Mouse (Mus musculus): ENCODE data around the gene Nav3. TPM values are rescaled to one million over a fixed set of nuclear protein-coding genes. Genes with fewer than 3 reads are reported as not detected.

Nav3 gene
- polyA plus RNA-seq, 1 experiment = 0.30 TPM

DNA sequence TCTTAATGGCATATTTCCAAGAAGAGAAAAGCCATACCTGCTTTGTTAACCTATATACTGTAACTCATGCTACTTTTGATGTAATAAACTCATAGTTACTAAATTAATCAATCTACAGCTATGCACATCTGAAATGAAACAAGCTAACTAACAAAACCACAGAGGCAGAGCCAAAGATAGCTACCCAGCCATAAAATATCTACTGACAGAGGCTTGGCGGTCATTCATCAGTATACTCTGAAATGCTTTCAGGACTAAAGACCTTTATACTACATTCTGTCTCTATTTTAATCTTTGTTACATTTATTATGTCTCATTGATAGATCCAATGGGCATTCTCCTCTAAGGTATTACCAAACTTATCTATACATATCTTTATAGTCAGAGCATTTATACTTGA lies 185.4 kb downstream of the Nav3 start:
- 78% methylated on average over 1 of the region's 1 CpGs for WGBS

DNA sequence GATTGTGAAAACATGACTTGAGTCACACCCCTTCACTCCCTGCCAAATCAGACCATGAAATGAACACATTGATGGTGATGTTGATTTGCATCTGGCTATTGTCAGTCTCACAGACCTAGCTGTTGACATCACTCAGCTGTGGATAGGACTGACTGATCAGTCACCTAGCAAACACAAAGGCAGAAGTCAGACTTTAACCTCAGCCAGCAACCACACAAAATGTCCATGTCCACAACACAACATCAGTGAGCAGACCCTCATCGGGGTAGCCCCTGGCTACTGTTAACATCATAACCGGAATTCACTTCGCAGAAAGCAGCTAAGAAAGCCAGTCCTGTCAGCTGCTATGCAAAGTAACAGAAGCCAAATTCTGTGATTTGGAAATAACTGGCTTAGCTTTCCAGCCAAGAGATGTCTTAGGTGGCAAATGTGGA lies 213.9 kb downstream of the Nav3 start:
- WGBS = 86% methylated on average over 3 of the region's 3 CpGs
- Histone ChIP-seq H3K4me3 (ENCODE audit: low read depth, low read length) (no peak overlapping the region), H3K36me3 (ENCODE audit: control insufficient read depth, insufficient read depth, low read length) (no peaks in the 10 kb centered on the region), H3K4me1 (ENCODE audit: control insufficient read depth, insufficient read depth, insufficient read length, low read length) (no peaks in the 10 kb centered on the region), H3K27me3 (ENCODE audit: control insufficient read depth, insufficient read depth, low read length) (no peaks in the 10 kb centered on the region), H3K27ac (ENCODE audit: insufficient read depth, low read depth, low read length) (no peak overlapping the region)
- no peak for TF ChIP-seq CTCF (IDR thresholded peaks at IDR 0.05; ENCODE audit: extremely low read depth, insufficient read length, insufficient replicate concordance, low read depth, low read length)
- TF ChIP-seq POLR2A (IDR thresholded peaks at IDR 0.05; ENCODE audit: low read depth, low read length) = no peak

More for the DNA sequence above, 185.4 kb downstream of the Nav3 start:
- TF ChIP-seq CTCF (IDR thresholded peaks at IDR 0.05; ENCODE audit: extremely low read depth, insufficient read length, insufficient replicate concordance, low read depth, low read length) = no peak
- TF ChIP-seq POLR2A (IDR thresholded peaks at IDR 0.05; ENCODE audit: low read depth, low read length) = no peak
- H3K4me3 ChIP-seq (ENCODE audit: low read depth, low read length) = no peak overlapping the region
- H3K4me1 ChIP-seq (ENCODE audit: control insufficient read depth, insufficient read depth, insufficient read length, low read length) = no peaks in the 10 kb centered on the region
- H3K27me3 ChIP-seq (ENCODE audit: control insufficient read depth, insufficient read depth, low read length) = no peaks in the 10 kb centered on the region
- no peak overlapping the region for H3K27ac ChIP-seq (ENCODE audit: insufficient read depth, low read depth, low read length)
- H3K36me3 ChIP-seq (ENCODE audit: control insufficient read depth, insufficient read depth, low read length) = no peaks in the 10 kb centered on the region

DNA sequence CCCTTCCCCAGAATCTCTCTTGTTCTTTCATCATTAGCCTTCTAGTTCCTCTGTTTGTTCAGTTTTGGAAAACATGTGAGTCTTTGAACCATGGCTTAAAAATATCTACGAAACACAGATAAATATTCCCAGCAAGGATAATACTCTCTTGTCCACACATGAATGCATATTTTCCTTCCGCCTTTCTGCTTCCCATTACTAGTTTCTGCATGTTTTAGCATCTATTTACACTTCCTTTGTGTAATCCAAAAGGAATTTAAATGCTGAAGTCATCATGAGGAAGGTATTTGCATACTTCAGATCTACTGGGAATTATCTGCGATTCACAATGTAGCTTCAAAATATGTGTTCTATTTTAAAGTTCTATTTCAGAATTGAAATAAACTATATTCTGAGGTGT lies 215.3 kb downstream of the Nav3 start:
- TF ChIP-seq CTCF (IDR thresholded peaks at IDR 0.05; ENCODE audit: extremely low read depth, insufficient read length, insufficient replicate concordance, low read depth, low read length) (no peak), POLR2A (IDR thresholded peaks at IDR 0.05; ENCODE audit: low read depth, low read length) (no peak)
- no peak overlapping the region for H3K27ac ChIP-seq (ENCODE audit: insufficient read depth, low read depth, low read length)

DNA sequence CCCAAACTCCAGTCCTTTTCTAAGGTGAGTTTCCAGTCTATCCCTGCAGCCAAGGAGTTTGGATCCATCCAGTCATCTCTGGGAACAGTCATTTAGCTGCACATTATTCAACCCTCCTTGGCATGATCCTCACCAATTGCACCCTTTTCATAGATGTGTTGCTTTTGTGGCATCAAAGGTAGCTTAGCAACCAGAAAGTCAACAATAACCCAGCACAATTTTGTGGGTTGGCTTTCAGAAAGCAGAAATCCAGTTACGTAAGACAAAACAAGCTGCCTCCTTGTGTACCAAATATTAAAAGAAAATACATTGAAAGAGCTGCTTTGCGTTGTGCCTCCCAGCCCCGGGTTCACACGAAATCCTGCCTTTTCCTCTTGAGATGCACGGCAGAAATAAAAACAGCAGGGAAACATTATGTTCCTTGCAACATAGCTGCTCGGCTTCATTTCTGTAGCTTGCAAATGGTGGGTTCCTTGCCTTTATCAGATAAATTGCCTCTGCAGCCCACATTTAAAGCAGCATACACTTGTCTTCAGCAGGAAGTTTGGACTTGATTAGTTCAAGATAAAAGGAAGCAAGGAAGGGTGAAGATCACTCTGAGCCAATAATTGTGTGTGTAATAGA lies 222.6 kb downstream of the Nav3 start:
- Histone ChIP-seq H3K4me1 (ENCODE audit: control insufficient read depth, insufficient read depth, insufficient read length, low read length) (no peaks in the 10 kb centered on the region), H3K27me3 (ENCODE audit: control insufficient read depth, insufficient read depth, low read length) (no peaks in the 10 kb centered on the region), H3K36me3 (ENCODE audit: control insufficient read depth, insufficient read depth, low read length) (no peaks in the 10 kb centered on the region), H3K4me3 (ENCODE audit: low read depth, low read length) (no peak overlapping the region), H3K27ac (ENCODE audit: insufficient read depth, low read depth, low read length) (no peak overlapping the region)
- TF ChIP-seq CTCF (IDR thresholded peaks at IDR 0.05; ENCODE audit: extremely low read depth, insufficient read length, insufficient replicate concordance, low read depth, low read length) (no peak), POLR2A (IDR thresholded peaks at IDR 0.05; ENCODE audit: low read depth, low read length) (no peak)
- WGBS = 78% methylated on average over 6 of the region's 6 CpGs

More for the DNA sequence above, 215.3 kb downstream of the Nav3 start:
- Histone ChIP-seq H3K27me3 (ENCODE audit: control insufficient read depth, insufficient read depth, low read length) (no peaks in the 10 kb centered on the region), H3K4me1 (ENCODE audit: control insufficient read depth, insufficient read depth, insufficient read length, low read length) (no peaks in the 10 kb centered on the region), H3K36me3 (ENCODE audit: control insufficient read depth, insufficient read depth, low read length) (no peaks in the 10 kb centered on the region), H3K4me3 (ENCODE audit: low read depth, low read length) (no peak overlapping the region)
- WGBS = 76% methylated on average over 3 of the region's 3 CpGs

DNA sequence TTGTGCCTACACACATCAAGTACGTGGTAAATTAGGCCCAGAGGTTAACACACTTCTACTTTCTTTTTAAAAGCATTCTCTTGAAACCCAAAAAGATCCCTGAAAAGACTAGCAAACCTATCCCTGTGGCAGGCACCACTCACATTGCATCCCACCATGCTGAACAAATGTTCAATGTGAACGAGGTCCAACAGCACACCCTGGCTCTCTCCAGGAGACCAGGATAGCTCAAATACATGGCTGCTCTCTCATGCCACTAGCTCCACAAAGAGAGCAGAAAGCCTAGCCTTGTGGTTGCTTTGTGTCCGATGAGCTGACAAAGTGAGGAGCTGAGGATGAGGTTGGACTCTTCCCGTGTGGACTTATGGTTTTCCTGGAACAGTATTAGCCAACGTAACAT lies 249.6 kb downstream of the Nav3 start:
- Histone ChIP-seq H3K36me3 (ENCODE audit: control insufficient read depth, insufficient read depth, low read length) (no peaks in the 10 kb centered on the region), H3K4me1 (ENCODE audit: control insufficient read depth, insufficient read depth, insufficient read length, low read length) (no peaks in the 10 kb centered on the region), H3K4me3 (ENCODE audit: low read depth, low read length) (no peak overlapping the region), H3K27ac (ENCODE audit: insufficient read depth, low read depth, low read length) (no peak overlapping the region), H3K27me3 (ENCODE audit: control insufficient read depth, insufficient read depth, low read length) (no peaks in the 10 kb centered on the region)
- WGBS = 80% methylated on average over 5 of the region's 5 CpGs
- no peak for TF ChIP-seq POLR2A (IDR thresholded peaks at IDR 0.05; ENCODE audit: low read depth, low read length)

DNA sequence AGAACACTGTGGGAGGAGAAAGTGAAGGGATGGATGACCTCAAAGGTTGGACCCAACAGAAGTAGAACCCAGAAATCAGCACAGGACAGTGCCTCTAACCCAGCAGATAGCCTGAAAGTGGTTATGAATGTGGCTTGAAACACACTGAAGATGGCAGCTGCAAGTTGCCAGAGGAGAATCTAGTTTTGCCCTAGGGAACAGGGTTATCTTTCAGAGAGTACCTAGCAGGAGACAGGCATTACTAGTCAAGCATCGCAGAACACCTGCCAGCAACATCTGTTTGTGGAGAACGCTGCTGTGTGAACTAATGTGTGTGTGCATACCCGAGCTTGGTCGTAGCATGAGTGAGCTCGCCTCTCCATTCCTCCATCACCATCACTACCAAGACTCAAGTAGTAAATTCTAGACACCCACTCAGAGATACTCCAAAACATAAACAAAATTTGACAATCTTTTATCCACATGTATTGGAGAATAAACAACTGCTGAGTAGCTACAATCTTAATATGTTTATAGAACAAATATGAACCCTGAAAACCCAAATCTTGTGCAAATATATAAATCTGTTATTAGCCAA lies 251.8 kb downstream of the Nav3 start:
- TF ChIP-seq POLR2A (IDR thresholded peaks at IDR 0.05; ENCODE audit: low read depth, low read length) (no peak), CTCF (IDR thresholded peaks at IDR 0.05; ENCODE audit: extremely low read depth, insufficient read length, insufficient replicate concordance, low read depth, low read length) (no peak)
- H3K27ac ChIP-seq (ENCODE audit: insufficient read depth, low read depth, low read length) = no peak overlapping the region
- WGBS = 48% methylated on average over 5 of the region's 5 CpGs
- H3K4me3 ChIP-seq (ENCODE audit: low read depth, low read length) = no peak overlapping the region
- H3K36me3 ChIP-seq (ENCODE audit: control insufficient read depth, insufficient read depth, low read length) = no peaks in the 10 kb centered on the region
- no peaks in the 10 kb centered on the region for H3K27me3 ChIP-seq (ENCODE audit: control insufficient read depth, insufficient read depth, low read length)
- no peaks in the 10 kb centered on the region for H3K4me1 ChIP-seq (ENCODE audit: control insufficient read depth, insufficient read depth, insufficient read length, low read length)

DNA sequence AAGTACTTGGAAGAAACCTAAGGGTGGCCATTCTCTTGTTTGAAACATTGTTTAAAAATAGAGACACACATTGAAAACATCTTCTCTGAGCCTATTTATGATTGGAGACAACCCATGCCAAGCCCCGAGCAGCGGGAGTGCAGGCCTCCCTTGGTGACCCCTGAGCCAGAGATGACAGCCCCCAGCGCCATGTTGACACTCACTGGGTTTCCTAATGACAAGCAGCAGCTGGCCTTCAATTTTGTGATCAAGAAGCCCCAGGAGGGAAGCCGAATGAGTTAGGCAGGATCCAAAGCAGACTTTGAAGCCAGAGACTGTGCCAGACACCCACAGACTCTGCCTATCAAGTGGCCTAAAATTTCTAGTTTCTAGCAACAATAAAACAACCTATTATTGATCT lies 263.1 kb downstream of the Nav3 start:
- H3K36me3 ChIP-seq (ENCODE audit: control insufficient read depth, insufficient read depth, low read length) = no peaks in the 10 kb centered on the region
- H3K4me1 ChIP-seq (ENCODE audit: control insufficient read depth, insufficient read depth, insufficient read length, low read length) = no peaks in the 10 kb centered on the region
- H3K27me3 ChIP-seq (ENCODE audit: control insufficient read depth, insufficient read depth, low read length) = no peaks in the 10 kb centered on the region
- H3K27ac ChIP-seq (ENCODE audit: insufficient read depth, low read depth, low read length) = no peak overlapping the region
- TF ChIP-seq POLR2A (IDR thresholded peaks at IDR 0.05; ENCODE audit: low read depth, low read length) = no peak
- TF ChIP-seq CTCF (IDR thresholded peaks at IDR 0.05; ENCODE audit: extremely low read depth, insufficient read length, insufficient replicate concordance, low read depth, low read length) = no peak
- H3K4me3 ChIP-seq (ENCODE audit: low read depth, low read length) = no peak overlapping the region
- 66% methylated on average over 4 of the region's 4 CpGs for WGBS
